Mouse (Mus musculus) c-Kit-positive CD71-positive TER-119-negative erythroid progenitor cells, embryonic 14.5 days (primary cell): ENCODE measurements around the gene Gm27021.

Experiments used
- DNase-seq: peaks from one replicate; pipeline ENCODE4 v3.0.0-alpha.2; 2013; ENCODE audit warnings: low read depth

Gm27021 gene

DNA sequence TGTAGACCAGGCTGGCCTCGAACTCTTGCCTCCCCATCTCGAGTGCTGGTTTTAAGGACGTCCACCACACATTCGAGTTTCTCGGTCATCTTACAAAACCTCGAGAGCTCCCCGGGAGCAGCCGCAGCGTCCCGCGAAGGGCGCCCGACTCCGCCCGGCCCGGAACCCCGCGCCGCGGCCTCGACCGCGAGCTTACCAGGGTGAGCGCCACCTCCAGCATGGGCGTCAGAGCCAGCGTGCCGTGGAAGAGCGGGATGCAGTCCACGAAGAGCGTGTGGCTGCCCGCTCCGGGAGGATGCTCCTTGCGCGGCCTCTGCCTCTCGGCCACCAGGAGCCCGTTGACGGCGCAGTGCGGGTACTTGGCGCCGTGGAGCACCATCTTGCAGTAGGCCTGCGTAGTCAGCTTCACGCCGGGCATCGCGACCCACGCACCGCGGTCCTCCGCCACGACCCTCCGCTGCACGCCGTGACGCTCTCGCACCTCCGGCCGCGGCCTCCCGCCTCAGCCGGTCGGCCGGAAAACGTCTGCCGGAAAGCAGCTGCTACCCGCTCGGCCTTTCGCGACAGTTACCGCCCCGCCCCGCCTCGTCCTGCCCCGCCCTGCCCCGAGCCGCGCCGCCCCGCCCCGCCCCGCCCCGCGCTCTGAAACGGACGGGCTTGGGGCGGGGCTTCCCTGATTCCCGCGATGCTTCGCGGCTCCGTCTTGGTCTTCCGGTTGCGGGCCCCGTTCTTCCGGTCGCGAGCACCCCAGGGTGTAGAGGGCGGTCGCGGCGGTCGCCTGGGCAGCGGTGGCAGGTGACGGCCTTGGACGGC, at the start of gene Gm27021, which contains the start of gene Cox4i1:
Gene Gm27021 (minus strand): TSS at position 519 of the 813 bp plus-strand sequence.
Gene Cox4i1 (plus strand): TSS at position 662 of the 813 bp plus-strand sequence.
- DNase-seq: peak; percentile 85

GRCm38 (mm10) chr8:120715996-120716680, 48.3 kb upstream of the Gm27021 start:
- no peak for DNase-seq

DNA sequence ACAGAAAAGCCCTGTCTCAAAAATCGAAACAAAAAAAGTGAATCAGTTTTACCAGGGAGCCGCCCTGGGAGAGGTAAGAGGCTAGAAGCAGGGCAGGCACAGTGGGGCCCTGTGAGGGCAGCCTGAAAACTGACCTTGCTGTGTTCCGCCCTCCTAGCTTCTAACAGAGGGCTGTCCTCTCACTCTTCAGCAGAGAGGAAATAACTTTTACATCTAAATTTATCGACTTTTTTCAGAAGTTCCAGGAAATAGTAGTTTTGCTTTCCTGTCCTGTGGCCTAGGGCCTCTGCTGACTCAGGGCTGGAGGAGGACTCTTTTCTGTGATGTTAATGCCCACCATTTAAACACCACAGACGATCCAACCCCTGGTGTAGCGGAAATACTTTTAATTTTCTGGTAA, 47.3 kb upstream of the Gm27021 start:
- DNase-seq: no peak

GRCm38 (mm10) chr8:120709176-120709575, 41.3 kb upstream of the Gm27021 start:
- DNase-seq: no peak

DNA sequence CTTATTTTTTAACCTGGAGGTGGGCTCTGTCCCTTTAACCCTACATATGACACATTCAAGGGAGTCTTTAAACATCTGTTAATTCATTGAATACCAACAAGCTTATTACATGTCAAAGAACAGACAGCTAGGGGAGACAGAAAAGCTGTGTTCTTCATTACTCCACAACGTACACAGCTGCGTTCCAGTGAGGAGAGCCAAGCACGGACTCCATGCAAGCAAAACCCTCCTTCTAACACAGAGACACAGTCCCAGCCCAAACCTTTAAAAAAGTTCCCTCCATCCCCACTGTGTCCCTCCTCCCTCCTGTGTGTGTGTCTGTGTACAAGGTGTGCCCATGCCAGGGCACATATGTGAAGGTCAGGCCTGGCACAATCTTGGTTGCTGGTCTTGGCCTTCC, 38.3 kb upstream of the Gm27021 start:
- no peak for DNase-seq

DNA sequence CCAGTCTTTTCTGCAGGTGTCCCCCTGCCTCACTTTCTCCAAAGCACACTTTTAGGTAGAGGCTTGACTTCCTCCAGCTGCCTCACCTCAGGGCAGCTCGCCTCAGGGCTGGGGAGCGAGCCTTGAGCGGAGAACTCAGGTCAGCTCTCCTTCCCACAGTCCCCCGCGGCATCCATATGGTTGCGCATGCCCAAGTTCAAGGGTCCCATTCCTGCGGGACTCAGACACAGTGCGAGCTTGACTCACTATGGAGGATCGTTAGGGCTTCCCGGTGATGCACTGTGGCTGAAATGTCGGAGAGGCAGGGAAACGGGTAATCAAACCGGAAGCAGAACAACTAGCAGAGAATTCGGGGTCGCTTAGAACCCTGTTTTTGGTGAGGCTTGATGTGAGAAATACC, 37.3 kb upstream of the Gm27021 start:
- no peak for DNase-seq

DNA sequence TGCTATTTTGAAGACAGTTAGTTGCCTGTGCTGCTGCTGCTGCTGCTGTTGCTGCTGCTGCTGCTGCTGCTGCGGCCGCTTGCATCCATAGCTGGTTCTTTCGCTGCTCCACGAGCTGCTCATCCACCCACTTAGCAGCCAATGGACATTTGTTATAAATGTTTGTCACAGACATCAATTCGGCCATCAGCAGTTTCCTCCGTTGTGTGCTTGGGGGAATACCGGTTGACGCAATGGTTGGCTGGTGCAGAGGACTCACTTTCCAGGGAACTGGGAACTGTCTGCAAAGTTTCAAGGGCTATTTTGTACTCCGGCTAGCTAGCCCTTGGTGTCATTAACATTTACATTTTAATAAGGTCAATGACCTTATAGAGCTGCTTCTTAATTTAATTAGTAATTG, 36.3 kb upstream of the Gm27021 start:
- no peak for DNase-seq

DNA sequence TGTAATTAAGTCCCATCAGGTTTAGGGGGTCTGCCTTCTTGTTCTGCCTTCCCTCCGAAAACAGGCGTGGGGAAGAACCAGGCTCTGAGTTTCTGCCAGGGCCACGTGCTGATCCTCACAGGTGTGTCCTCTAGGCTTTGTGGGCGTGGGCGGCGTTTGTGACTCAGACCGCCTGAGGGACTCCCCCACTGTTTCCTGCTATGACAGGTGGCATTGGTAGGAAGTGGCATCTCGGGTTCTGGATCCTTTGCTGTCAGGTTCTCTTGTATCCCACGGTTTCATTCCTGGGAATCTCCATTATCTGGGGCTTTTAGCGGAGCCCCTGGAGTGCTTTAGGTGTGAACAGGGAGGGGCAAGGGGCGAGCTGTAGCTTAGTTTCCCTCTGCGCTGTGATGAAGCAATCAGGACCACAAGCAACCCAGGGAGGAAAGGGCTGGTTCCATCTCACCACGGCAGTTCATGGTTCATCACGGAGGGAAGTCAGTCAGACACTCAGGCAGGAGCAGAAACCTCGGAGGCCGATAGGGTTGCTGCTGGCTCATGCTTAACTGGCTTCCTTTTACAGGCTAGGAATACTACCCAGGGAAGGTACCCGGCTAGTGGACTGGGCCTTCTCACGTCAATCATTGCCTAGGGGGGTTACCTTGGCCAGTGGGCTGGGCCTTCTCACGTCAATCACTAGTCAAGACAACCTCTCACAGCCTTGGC, 34.0 kb upstream of the Gm27021 start:
- no peak for DNase-seq

- no peak for DNase-seq
Measured at GRCm38 (mm10) chr8:120700053-120700452, 32.2 kb upstream of the Gm27021 start.

DNA sequence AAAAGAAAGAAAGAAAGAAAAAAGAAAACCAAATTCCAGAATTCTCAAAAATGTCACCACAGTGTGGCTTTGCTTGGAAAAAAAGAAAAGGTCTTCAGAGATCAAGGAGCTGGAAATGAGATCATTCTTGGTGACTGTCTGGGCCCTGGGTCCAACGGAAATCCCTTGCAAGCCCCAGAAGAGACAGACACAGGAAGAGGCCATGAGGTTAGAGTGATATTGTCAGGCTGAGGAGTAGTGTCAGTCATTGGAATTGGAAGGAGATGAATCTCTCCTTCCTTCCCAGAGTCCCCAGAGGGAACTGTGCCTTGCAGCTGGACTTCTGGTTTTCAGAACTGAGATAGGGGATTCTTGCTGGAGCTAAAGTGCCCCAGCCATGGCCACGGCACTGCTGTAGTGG, 31.7 kb upstream of the Gm27021 start:
- no peak for DNase-seq

GRCm38 (mm10) chr8:120699079-120699478, 31.2 kb upstream of the Gm27021 start:
- DNase-seq: no peak

DNA sequence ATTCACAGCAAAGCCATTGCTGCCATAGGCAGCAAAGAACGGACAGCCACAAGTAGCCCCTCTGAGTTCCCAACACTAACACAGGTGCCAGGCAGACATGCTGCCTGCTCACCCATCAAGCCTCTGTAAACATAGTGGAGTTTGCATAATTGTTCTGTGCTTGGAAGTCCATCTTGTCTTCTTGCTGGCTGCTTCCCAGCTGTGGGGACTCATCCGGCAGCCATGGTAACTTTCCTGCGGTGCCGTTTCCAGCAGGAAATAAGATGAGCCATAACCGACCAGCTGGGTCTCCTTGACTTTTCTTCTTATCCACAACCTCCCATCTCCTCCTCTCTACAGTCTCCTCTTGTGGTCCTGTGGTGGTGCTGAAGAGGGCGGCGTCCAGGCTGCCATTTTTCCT, 30.5 kb upstream of the Gm27021 start:
- no peak for DNase-seq

DNA sequence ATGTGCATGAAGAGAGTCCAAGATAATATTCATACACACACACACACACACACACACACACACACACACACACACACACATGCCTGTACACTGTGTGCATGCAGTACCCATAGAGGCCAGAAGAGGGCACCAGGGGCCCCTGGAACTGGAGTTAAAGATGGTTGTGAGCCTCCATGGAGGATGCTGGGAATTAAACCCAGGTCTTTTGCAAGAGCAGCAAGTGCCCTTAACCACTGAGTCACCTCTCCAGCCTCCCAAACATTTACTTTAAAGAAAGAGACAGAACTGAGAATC, 30.0 kb upstream of the Gm27021 start:
- DNase-seq: peak; percentile 17

DNA sequence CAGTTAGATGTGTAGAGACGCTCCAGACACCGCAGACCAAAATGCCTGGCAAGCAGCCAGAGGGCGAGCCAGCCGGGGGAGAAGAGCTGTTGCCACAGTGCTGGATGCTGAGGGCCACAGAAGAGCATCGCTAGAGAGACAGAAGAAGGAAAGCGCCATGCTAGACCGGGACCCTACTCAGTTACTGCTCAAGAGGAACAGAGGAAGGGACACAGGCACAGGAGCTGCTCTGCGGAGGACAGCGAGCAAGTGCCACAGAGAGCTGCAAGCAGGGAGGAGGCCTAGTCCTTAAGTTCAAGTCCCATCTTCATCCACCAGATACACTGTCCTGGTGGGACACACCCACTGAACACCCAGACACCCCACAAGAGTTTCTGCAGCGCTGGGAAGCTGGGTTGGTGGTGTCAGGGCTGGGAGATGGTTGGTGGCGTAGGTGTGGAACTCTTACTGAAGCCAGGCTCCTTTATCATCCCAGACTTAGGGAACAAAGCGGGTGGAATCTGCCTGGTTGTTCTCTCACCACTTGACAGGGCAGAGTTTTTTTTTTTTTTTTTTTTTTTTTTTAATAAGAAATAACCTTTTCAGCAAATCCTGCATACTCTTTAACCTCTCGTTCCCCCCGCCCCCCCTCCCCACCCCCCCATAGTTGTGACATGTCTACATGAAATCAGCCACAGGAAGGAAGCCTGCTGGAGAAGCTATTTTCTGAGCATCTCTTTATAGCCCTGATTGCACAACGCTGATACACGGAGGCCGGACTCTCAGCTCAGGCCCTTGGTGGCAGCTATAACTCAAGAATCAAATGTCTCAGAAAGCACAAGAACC, 29.5 kb upstream of the Gm27021 start:
- DNase-seq: no peak

DNA sequence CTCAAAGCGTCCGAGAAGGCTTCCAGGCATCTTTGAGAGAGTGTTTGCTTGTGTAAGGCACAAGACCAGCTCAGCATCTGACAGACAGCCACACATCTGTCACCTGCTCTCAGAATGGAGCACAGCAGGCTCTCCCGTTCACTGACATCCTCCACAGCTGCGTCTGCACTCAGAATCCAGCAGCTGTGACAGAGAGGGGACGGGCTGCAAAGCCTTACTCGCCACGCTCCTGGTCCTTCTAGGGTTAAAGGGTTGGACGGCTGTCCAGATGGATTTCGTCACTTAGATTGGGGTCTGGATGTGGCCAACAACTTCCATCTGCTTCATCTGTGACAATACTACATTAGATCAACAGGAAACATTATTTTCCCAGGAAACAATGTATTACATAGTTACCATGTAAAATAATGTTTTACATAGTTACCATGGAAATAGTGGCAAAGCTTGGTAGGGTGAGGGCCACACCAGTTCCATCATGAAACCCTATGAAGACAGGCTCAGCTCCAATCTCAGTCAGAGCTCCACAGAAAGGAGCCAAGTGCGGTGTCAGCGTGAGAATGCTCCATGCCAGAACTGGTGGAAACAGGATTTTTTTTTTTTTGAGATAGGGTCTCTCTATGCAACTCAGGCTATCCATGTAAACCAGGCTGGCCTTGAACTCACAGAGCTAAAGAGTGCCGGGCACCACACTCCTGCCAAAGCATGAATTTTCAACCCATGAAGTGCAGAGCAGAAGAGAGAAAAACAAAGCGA, 28.7 kb upstream of the Gm27021 start:
- DNase-seq: no peak

- DNase-seq: peak; percentile 54
Measured at GRCm38 (mm10) chr8:120693861-120694493, 26.1 kb upstream of the Gm27021 start.

GRCm38 (mm10) chr8:120692934-120693333, 25.1 kb upstream of the Gm27021 start:
- DNase-seq: no peak

- no peak for DNase-seq
Measured at GRCm38 (mm10) chr8:120688511-120688910, 20.6 kb upstream of the Gm27021 start.

DNA sequence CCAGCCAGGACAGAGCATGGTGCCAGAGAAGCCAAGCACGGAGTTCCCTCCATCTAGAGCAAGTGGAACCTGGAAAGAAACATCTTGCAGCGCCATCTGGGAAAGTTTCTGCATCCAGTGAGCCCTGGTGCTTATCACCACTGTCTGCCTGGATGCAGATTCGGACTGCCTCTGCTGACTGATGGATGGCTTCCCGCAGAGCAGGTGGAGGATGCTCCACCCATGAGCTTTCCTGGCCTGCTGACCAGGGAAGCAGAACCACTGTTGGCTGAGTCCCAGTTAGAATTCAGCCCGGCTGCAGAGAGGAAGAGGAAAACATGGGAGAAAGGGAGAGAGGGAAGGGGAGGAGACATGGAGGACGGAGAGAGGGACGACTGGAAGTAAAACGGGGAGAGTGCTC, 19.9 kb upstream of the Gm27021 start:
- DNase-seq: no peak

GRCm38 (mm10) chr8:120686576-120686975, 18.7 kb upstream of the Gm27021 start:
- DNase-seq: no peak

- DNase-seq: no peak
Measured at GRCm38 (mm10) chr8:120686051-120686450, 18.2 kb upstream of the Gm27021 start.
